Mouse (Mus musculus): ENCODE measurements around the gene Sh2d1b1. TPM values are rescaled to one million over a fixed set of nuclear protein-coding genes. Genes with fewer than 3 reads are reported as not detected.

Sh2d1b1 gene
- total and polyA plus RNA-seq, 2 experiments from 2014 or later = not detected

- no peak overlapping the region for H3K4me2 ChIP-seq (ENCODE audit: low read depth)
- no peaks in the 10 kb centered on the region for H3K4me1 ChIP-seq (ENCODE audit: insufficient read depth)
- 86% methylated on average over 6 of the region's 6 CpGs for WGBS
- TF ChIP-seq CTCF (IDR thresholded peaks at IDR 0.05; ENCODE audit: low read depth) = no peak
- DNase-seq (no peak), ATAC-seq (no peak)
- no peaks in the 10 kb centered on the region for H3K9me3 ChIP-seq (ENCODE audit: low read length)
- no peaks in the 10 kb centered on the region for H3K36me3 ChIP-seq (ENCODE audit: insufficient read depth)
- H3K4me3 ChIP-seq (ENCODE audit: low read depth, low read length) = no peak overlapping the region
- no peak overlapping the region for H3K9ac ChIP-seq
- no peak overlapping the region for H3K27ac ChIP-seq (ENCODE audit: low read depth, low read length)
- H3K27me3 ChIP-seq (ENCODE audit: insufficient read depth, low read length) = no peaks in the 10 kb centered on the region
These were observed 25.3 kb downstream of the Sh2d1b1 start for GRCm38 (mm10) chr1:170302456-170302855.

DNA sequence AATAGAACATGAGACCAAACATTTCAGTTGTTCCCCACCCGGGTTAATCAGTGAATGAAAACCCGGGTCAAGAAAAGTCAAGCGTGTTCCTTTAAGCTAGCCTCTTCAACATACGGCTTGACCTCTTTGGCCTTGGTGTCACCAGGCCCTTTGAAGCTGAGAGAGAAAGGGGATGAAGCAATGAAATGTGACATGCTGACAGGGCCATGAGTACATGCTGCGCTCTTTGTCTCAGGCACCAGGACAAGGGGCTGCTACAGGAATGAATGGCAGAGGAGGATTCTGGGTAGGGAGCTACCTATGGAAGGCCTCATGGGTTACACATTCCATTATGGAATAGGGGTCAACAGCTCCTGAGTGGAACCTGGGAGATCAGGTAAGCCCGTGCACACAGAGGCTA, 26.0 kb downstream of the Sh2d1b1 start:
- DNase-seq (no peak), ATAC-seq (no peak)
- H3K36me3 ChIP-seq (ENCODE audit: insufficient read depth) = no peaks in the 10 kb centered on the region
- H3K4me2 ChIP-seq (ENCODE audit: low read depth) = no peak overlapping the region
- no peak overlapping the region for H3K4me3 ChIP-seq (ENCODE audit: low read depth, low read length)
- H3K27ac ChIP-seq (ENCODE audit: low read depth, low read length) = no peak overlapping the region
- no peak overlapping the region for H3K9ac ChIP-seq
- H3K9me3 ChIP-seq (ENCODE audit: low read length) = no peaks in the 10 kb centered on the region
- 81% methylated on average over 6 of the region's 6 CpGs for WGBS
- H3K4me1 ChIP-seq (ENCODE audit: insufficient read depth) = no peaks in the 10 kb centered on the region
- H3K27me3 ChIP-seq (ENCODE audit: insufficient read depth, low read length) = no peaks in the 10 kb centered on the region
- TF ChIP-seq CTCF (IDR thresholded peaks at IDR 0.05; ENCODE audit: low read depth) = no peak

DNA sequence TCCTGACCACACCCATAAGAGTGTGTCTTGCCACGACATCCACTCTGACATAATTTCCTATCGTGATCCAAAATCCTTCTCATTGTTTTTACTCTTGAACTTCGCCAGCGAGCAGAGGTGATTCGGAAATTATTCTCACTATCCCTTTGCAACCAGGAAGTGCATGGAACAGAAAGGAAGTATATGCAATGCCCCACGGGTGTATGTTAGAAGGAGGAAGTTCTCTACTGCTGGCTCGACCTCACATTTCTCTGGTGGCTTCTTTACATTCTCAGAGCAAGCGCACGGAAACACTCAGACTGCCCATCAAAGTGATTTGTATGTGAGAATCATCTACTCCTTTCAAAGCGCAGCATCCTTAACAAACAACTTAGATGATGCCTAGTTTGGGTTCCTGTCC, 27.9 kb downstream of the Sh2d1b1 start:
- H3K27ac ChIP-seq (ENCODE audit: low read depth, low read length) = no peak overlapping the region
- H3K9me3 ChIP-seq (ENCODE audit: low read length) = no peaks in the 10 kb centered on the region
- no peak overlapping the region for H3K9ac ChIP-seq
- ATAC-seq (no peak), DNase-seq (no peak)
- H3K4me2 ChIP-seq (ENCODE audit: low read depth) = no peak overlapping the region
- no peaks in the 10 kb centered on the region for H3K27me3 ChIP-seq (ENCODE audit: insufficient read depth, low read length)
- no peaks in the 10 kb centered on the region for H3K4me1 ChIP-seq (ENCODE audit: insufficient read depth)
- 93% methylated on average over 10 of the region's 10 CpGs for WGBS
- H3K36me3 ChIP-seq (ENCODE audit: insufficient read depth) = no peaks in the 10 kb centered on the region
- H3K4me3 ChIP-seq (ENCODE audit: low read depth, low read length) = no peak overlapping the region
- no peak for TF ChIP-seq CTCF (IDR thresholded peaks at IDR 0.05; ENCODE audit: low read depth)

GRCm38 (mm10) chr1:170306232-170306631, 29.1 kb downstream of the Sh2d1b1 start, which contains the start of gene Gm7694:
Gene Gm7694 (minus strand): TSS chr1:170306332.
- TF ChIP-seq CTCF (IDR thresholded peaks at IDR 0.05; ENCODE audit: low read depth) = no peak
- DNase-seq (no peak), ATAC-seq (no peak)
- no peaks in the 10 kb centered on the region for H3K9me3 ChIP-seq (ENCODE audit: low read length)
- H3K4me2 ChIP-seq (ENCODE audit: low read depth) = no peak within 1 kb of the TSS
- 97% methylated on average over 4 of the region's 4 CpGs for WGBS
- H3K27me3 ChIP-seq (ENCODE audit: insufficient read depth, low read length) = no peaks in the 10 kb centered on the region
- H3K36me3 ChIP-seq (ENCODE audit: insufficient read depth) = no peaks in the 10 kb centered on the region
- H3K4me3 ChIP-seq (ENCODE audit: low read depth, low read length) = no peak within 1 kb of the TSS
- no peaks in the 10 kb centered on the region for H3K4me1 ChIP-seq (ENCODE audit: insufficient read depth)
- no peak within 1 kb of the TSS for H3K9ac ChIP-seq
- no peak within 1 kb of the TSS for H3K27ac ChIP-seq (ENCODE audit: low read depth, low read length)

- DNase-seq (no peak), ATAC-seq (no peak)
- H3K9ac ChIP-seq = no peak within 1 kb of the TSS
- no peak within 1 kb of the TSS for H3K4me3 ChIP-seq (ENCODE audit: low read depth, low read length)
- H3K27me3 ChIP-seq (ENCODE audit: insufficient read depth, low read length) = no peaks in the 10 kb centered on the region
- no peaks in the 10 kb centered on the region for H3K36me3 ChIP-seq (ENCODE audit: insufficient read depth)
- no peak for TF ChIP-seq CTCF (IDR thresholded peaks at IDR 0.05; ENCODE audit: low read depth)
- 91% methylated on average over 4 of the region's 4 CpGs for WGBS
- no peak within 1 kb of the TSS for H3K27ac ChIP-seq (ENCODE audit: low read depth, low read length)
- H3K4me1 ChIP-seq (ENCODE audit: insufficient read depth) = no peaks in the 10 kb centered on the region
- H3K4me2 ChIP-seq (ENCODE audit: low read depth) = no peak within 1 kb of the TSS
- no peaks in the 10 kb centered on the region for H3K9me3 ChIP-seq (ENCODE audit: low read length)
These were observed 31.4 kb downstream of the Sh2d1b1 start, which contains the start of gene Spata46 for GRCm38 (mm10) chr1:170308503-170308902. Gene Spata46 (plus strand): TSS chr1:170308803.

DNA sequence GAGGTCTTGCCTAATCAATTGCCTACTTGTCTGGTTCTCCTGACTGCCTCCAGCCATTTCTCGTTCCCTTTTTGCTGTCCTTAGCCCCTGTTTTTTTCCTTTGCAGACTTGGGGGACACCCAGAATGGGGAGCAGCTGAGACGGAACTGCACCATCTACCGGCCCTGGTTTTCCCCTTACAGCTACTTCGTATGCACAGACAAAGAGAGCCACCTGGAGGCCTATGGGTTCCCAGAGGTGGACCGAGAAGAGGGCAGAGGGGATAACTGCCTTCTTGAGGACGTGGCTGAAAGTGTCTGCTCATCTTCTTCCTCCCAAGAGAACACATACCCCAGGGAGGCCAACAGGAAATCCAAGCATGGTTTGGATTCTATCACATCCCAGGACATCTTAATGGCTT, 34.3 kb downstream of the Sh2d1b1 start:
- DNase-seq (no peak), ATAC-seq (no peak)
- TF ChIP-seq CTCF (IDR thresholded peaks at IDR 0.05; ENCODE audit: low read depth) = no peak
- no peak overlapping the region for H3K27ac ChIP-seq (ENCODE audit: low read depth, low read length)
- H3K4me1 ChIP-seq (ENCODE audit: insufficient read depth) = no peaks in the 10 kb centered on the region
- no peaks in the 10 kb centered on the region for H3K36me3 ChIP-seq (ENCODE audit: insufficient read depth)
- H3K4me3 ChIP-seq (ENCODE audit: low read depth, low read length) = no peak overlapping the region
- no peak overlapping the region for H3K4me2 ChIP-seq (ENCODE audit: low read depth)
- H3K9me3 ChIP-seq (ENCODE audit: low read length) = no peaks in the 10 kb centered on the region
- H3K27me3 ChIP-seq (ENCODE audit: insufficient read depth, low read length) = no peaks in the 10 kb centered on the region
- WGBS = 87% methylated on average over 6 of the region's 6 CpGs
- H3K9ac ChIP-seq = no peak overlapping the region

DNA sequence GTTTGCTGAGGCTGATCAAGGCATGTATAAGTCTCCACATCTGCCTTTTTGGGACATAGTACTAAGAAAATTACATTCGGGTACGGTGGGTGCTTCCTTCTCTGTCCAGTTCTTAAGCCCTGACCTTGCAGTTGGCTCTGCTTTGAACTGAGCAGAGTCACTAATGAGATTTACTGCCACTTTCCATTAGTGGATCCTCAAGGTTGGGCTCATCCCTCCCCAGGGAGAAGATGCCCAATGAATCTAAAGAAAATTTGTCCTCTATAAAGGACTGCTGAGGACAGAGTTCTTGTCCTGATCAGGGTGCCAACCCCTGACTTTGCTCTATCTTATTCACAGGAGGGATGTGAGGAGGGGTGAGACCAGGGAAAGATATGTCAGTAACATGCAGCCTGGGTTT, 44.9 kb downstream of the Sh2d1b1 start:
- DNase-seq (no peak), ATAC-seq (no peak)
- H3K36me3 ChIP-seq (ENCODE audit: insufficient read depth) = peaks cover 15% of the 10 kb centered on the region; the same call in 1 of the 2 replicates
- no peaks in the 10 kb centered on the region for H3K9me3 ChIP-seq (ENCODE audit: low read length)
- no peak overlapping the region for H3K4me2 ChIP-seq (ENCODE audit: low read depth)
- H3K9ac ChIP-seq = no peak overlapping the region
- WGBS = 88% methylated on average over 2 of the region's 2 CpGs
- H3K4me3 ChIP-seq (ENCODE audit: low read depth, low read length) = no peak overlapping the region
- TF ChIP-seq CTCF (IDR thresholded peaks at IDR 0.05; ENCODE audit: low read depth) = no peak
- no peaks in the 10 kb centered on the region for H3K27me3 ChIP-seq (ENCODE audit: insufficient read depth, low read length)
- H3K27ac ChIP-seq (ENCODE audit: low read depth, low read length) = no peak overlapping the region
- no peaks in the 10 kb centered on the region for H3K4me1 ChIP-seq (ENCODE audit: insufficient read depth)

All from forebrain, postnatal 0 days (tissue).